Mouse (Mus musculus) liver, embryonic 11.5 days (tissue): ENCODE results near the gene Inava. TPM values are rescaled to one million over a fixed set of nuclear protein-coding genes. Genes with fewer than 3 reads are reported as not detected.
A peak's percentile ranks its signal among the peaks of the same experiment; 100 is the strongest.

ENCODE experiments used
- ATAC-seq: fragments of 200-750 bp; cut with Nextera tagmentation; replicated peaks from 2 replicates; pipeline ENCODE4 v1.8.0; 2017; ENCODE audit warnings: moderate number of reproducible peaks, mild to moderate bottlenecking, moderate TSS enrichment, moderate library complexity; ENCODE audit not compliant: low FRiP score
- DNase-seq: peaks from one replicate; pipeline ENCODE4 v3.0.0-alpha.2; 2017; ENCODE audit warnings: low spot score
- H3K27ac ChIP-seq: fragments of 300-500 bp; sonication (generic); 2 replicates; pipeline ENCODE4 v1.5.1; 2014; ENCODE audit warnings: mild to moderate bottlenecking, low read depth, low read length, control low read depth
- H3K27me3 ChIP-seq: fragments of 300-500 bp; sonication (generic); replicated peaks from 2 replicates; pipeline ENCODE4 v1.6.1; 2014; ENCODE audit warnings: low read length, mixed read lengths; ENCODE audit not compliant: control insufficient read depth, insufficient read depth
- H3K36me3 ChIP-seq: fragments of 300-500 bp; sonication (generic); 2 replicates; pipeline ENCODE4 v1.6.1; 2014; ENCODE audit warnings: mild to moderate bottlenecking, low read length, moderate library complexity, mixed read lengths; ENCODE audit not compliant: control insufficient read depth, insufficient read depth
- H3K4me1 ChIP-seq: fragments of 300-500 bp; sonication (generic); replicated peaks from 2 replicates; pipeline ENCODE4 v1.6.1; 2014; ENCODE audit warnings: low read length, mixed read lengths; ENCODE audit not compliant: control insufficient read depth, insufficient read depth
- H3K4me2 ChIP-seq: fragments of 300-500 bp; sonication (generic); 2 replicates; pipeline ENCODE4 v1.6.1; 2014; ENCODE audit warnings: mild to moderate bottlenecking, control low read depth, moderate library complexity
- H3K4me3 ChIP-seq: fragments of 300-500 bp; sonication (generic); 2 replicates; pipeline ENCODE4 v1.5.1; 2014; ENCODE audit warnings: low read depth, low read length, control low read depth
- H3K9ac ChIP-seq: fragments of 300-500 bp; sonication (generic); 2 replicates; pipeline ENCODE4 v1.6.1; 2014; ENCODE audit warnings: low read depth, low read length, control low read depth
- H3K9me3 ChIP-seq: fragments of 300-500 bp; sonication (generic); 2 replicates; pipeline ENCODE4 v1.6.1; 2016; ENCODE audit warnings: low read length, inconsistent platforms, mixed read lengths; ENCODE audit not compliant: control insufficient read depth
- WGBS: fragments of 180-500 bp; shearing (Covaris S2); extraction: QIAGEN DNeasy Blood & Tissue Kit; methylation state at CpG from one replicate; pipeline ENCODE4 v1.1.7; 2014; 5-methylcytosine and 5-hydroxymethylcytosine counted together
- polyA plus RNA-seq: library from polyadenylated mRNA; unstranded; fragments of >200 nt; fragmentation: Nextera tagmentation; extraction: Ambion mirVana; gene quantifications from 2 replicates; pipeline ENCODE4 v1.2.1, GENCODE M21; 2014

Inava gene
- polyA plus RNA-seq, 1 experiment from 2014 or later, result 3.1 TPM

- ATAC-seq (no peak), DNase-seq (no peak)
- H3K36me3 ChIP-seq, result no peaks in the 10 kb centered on the region
- H3K27me3 ChIP-seq, result no peaks in the 10 kb centered on the region
- no peak overlapping the region for H3K4me2 ChIP-seq
- H3K27ac ChIP-seq, result no peak overlapping the region
- no peak overlapping the region for H3K4me3 ChIP-seq
- WGBS, result 81% methylated on average over 5 of the region's 5 CpGs
- no peak overlapping the region for H3K9ac ChIP-seq
- H3K4me1 ChIP-seq, result peaks cover 4% of the 10 kb centered on the region; the same call in 1 of the 2 replicates
- H3K9me3 ChIP-seq, result no peaks in the 10 kb centered on the region
Observed at GRCm38 (mm10) chr1:136190033-136190432, 44.0 kb downstream of the Inava start.

- Histone ChIP-seq H3K36me3 (0 out of 2 replicates have a peak, but pooled peaks cover 2% of the 10 kb centered on the region), H3K27me3 (no peaks in the 10 kb centered on the region), H3K4me1 (peaks cover 42% of the 10 kb centered on the region), H3K27ac (peak overlapping the region; percentile 78), H3K9ac (no peak overlapping the region), H3K9me3 (no peaks in the 10 kb centered on the region), H3K4me2 (no peak overlapping the region), H3K4me3 (no peak overlapping the region)
- DNase-seq (no peak), ATAC-seq (peak; percentile 81)
- 37% methylated on average over 2 of the region's 2 CpGs for WGBS
Observed at GRCm38 (mm10) chr1:136179511-136180001, 54.5 kb downstream of the Inava start.

- no peaks in the 10 kb centered on the region for H3K9me3 ChIP-seq
- H3K4me2 ChIP-seq, result peak overlapping the region; percentile 40
- DNase-seq (peak; percentile 53), ATAC-seq (peak; percentile 69)
- peaks cover 51% of the 10 kb centered on the region for H3K4me1 ChIP-seq
- H3K4me3 ChIP-seq, result no peak overlapping the region
- no peaks in the 10 kb centered on the region for H3K27me3 ChIP-seq
- peak overlapping the region; percentile 78 for H3K27ac ChIP-seq
- H3K9ac ChIP-seq, result no peak overlapping the region
- WGBS, result 22% methylated on average over 6 of the region's 6 CpGs
- H3K36me3 ChIP-seq, result peaks cover 2% of the 10 kb centered on the region; the same call in 1 of the 2 replicates
Observed at GRCm38 (mm10) chr1:136178741-136179140, 55.3 kb downstream of the Inava start.

- ATAC-seq (no peak), DNase-seq (no peak)
- Histone ChIP-seq H3K36me3 (peaks cover 2% of the 10 kb centered on the region), H3K27me3 (no peaks in the 10 kb centered on the region), H3K4me3 (no peak overlapping the region), H3K4me1 (peaks cover 55% of the 10 kb centered on the region), H3K4me2 (no peak overlapping the region), H3K9ac (no peak overlapping the region), H3K9me3 (no peaks in the 10 kb centered on the region), H3K27ac (no peak overlapping the region; the same call in 1 of the 2 replicates)
- 85% methylated on average over 2 of the region's 2 CpGs for WGBS
Observed at GRCm38 (mm10) chr1:136177085-136177484, 57.0 kb downstream of the Inava start.

- peaks cover 51% of the 10 kb centered on the region for H3K4me1 ChIP-seq
- no peak overlapping the region for H3K4me2 ChIP-seq
- DNase-seq (peak; percentile 64), ATAC-seq (peak; percentile 21; the same call in 1 of the 2 replicates)
- WGBS, result 39% methylated on average over 6 of the region's 6 CpGs
- H3K9me3 ChIP-seq, result no peaks in the 10 kb centered on the region
- no peak overlapping the region for H3K4me3 ChIP-seq
- no peak overlapping the region for H3K27ac ChIP-seq
- no peaks in the 10 kb centered on the region for H3K27me3 ChIP-seq
- H3K9ac ChIP-seq, result no peak overlapping the region
- peaks cover 2% of the 10 kb centered on the region for H3K36me3 ChIP-seq
Observed at GRCm38 (mm10) chr1:136175183-136175582, 58.9 kb downstream of the Inava start.

GRCm38 (mm10) chr1:136174101-136174606, 59.9 kb downstream of the Inava start:
- WGBS, result 21% methylated on average over 13 of the region's 13 CpGs
- Histone ChIP-seq H3K4me2 (peak overlapping the region; percentile 54), H3K4me3 (peak overlapping the region; percentile 15; the same call in 1 of the 2 replicates), H3K27me3 (no peaks in the 10 kb centered on the region), H3K36me3 (peaks cover 5% of the 10 kb centered on the region), H3K9me3 (no peaks in the 10 kb centered on the region), H3K27ac (peak overlapping the region; percentile 47; the same call in 1 of the 2 replicates), H3K4me1 (peaks cover 43% of the 10 kb centered on the region), H3K9ac (peak overlapping the region; percentile 42; the same call in 1 of the 2 replicates)
- no peak; the same call in 1 of the 2 replicates for ATAC-seq
- DNase-seq, result no peak

GRCm38 (mm10) chr1:136172696-136173095, 61.4 kb downstream of the Inava start:
- 71% methylated on average over 12 of the region's 12 CpGs for WGBS
- ATAC-seq, result no peak
- Histone ChIP-seq H3K36me3 (peaks cover 5% of the 10 kb centered on the region), H3K9ac (no peak overlapping the region), H3K27me3 (no peaks in the 10 kb centered on the region), H3K27ac (no peak overlapping the region), H3K4me2 (no peak overlapping the region), H3K4me3 (no peak overlapping the region), H3K9me3 (no peaks in the 10 kb centered on the region), H3K4me1 (peaks cover 32% of the 10 kb centered on the region)
- DNase-seq, result no peak

GRCm38 (mm10) chr1:136170109-136170508, 64.0 kb downstream of the Inava start:
- Histone ChIP-seq H3K9ac (no peak overlapping the region), H3K9me3 (no peaks in the 10 kb centered on the region), H3K36me3 (peaks cover 2% of the 10 kb centered on the region), H3K27me3 (no peaks in the 10 kb centered on the region; the same call in 1 of the 2 replicates), H3K27ac (no peak overlapping the region), H3K4me2 (no peak overlapping the region), H3K4me3 (no peak overlapping the region), H3K4me1 (peaks cover 18% of the 10 kb centered on the region)
- peak; percentile 64 for DNase-seq
- ATAC-seq, result peak; percentile 69
- 11% methylated on average over 5 of the region's 5 CpGs for WGBS

- Histone ChIP-seq H3K27ac (no peak overlapping the region), H3K4me3 (no peak overlapping the region), H3K27me3 (no peaks in the 10 kb centered on the region; the same call in 1 of the 2 replicates), H3K36me3 (peaks cover 5% of the 10 kb centered on the region; the same call in 1 of the 2 replicates), H3K4me1 (0 out of 2 replicates have a peak, but pooled peaks cover under 1% of the 10 kb centered on the region), H3K9ac (no peak overlapping the region), H3K9me3 (no peaks in the 10 kb centered on the region), H3K4me2 (no peak overlapping the region)
- DNase-seq (no peak), ATAC-seq (no peak)
- WGBS, result 67% methylated on average over 8 of the region's 8 CpGs
Observed at GRCm38 (mm10) chr1:136167657-136168056, 66.4 kb downstream of the Inava start.
